Mouse (Mus musculus): Measurements from ENCODE around the gene Olfr464.

DNA sequence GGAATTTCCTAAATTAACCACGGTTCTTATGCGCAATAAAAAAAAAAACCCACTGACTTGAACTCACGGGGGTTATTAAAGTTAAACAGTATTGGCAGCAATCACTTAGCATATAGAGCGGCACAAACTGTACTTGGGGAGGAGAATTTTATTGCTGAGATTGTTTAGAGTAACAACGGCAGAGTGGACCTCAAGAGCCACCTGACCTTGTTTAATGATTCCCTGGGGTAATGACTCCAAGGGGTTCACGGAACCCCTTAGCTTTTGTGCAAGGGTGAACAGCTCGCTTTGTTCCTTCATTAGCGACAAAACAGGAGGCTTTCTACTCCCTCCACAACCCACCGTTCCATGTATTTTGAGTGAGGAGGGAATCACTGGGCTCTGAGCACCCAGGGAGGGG is 40.9 kb downstream of the Olfr464 start:
- TF ChIP-seq CTCF (IDR thresholded peaks at IDR 0.05; ENCODE audit: low read depth, low read length) (no peak), POLR2A (IDR thresholded peaks at IDR 0.05; ENCODE audit: extremely low read depth, insufficient read depth, low read length) (no peak)

Data from liver, adult 2 months (tissue).